Mouse (Mus musculus) kidney, adult 2 months (tissue): ENCODE measurements around the gene Rnf186.

Experiments
- CTCF ChIP-seq: fragments of 200-500 bp; conservative IDR thresholded peaks from 2 replicates; pipeline ENCODE4 v1.5.1; 2011; ENCODE audit warnings: low read depth, mild to moderate bottlenecking, control low read depth, low read length, moderate library complexity, mixed read lengths; ENCODE audit not compliant: insufficient read depth, insufficient read length
- POLR2A ChIP-seq: fragments of 200-500 bp; IDR thresholded peaks from one replicate; pipeline ENCODE4 v1.6.1; 2011; ENCODE audit warnings: low read depth, low read length, control low read depth

DNA sequence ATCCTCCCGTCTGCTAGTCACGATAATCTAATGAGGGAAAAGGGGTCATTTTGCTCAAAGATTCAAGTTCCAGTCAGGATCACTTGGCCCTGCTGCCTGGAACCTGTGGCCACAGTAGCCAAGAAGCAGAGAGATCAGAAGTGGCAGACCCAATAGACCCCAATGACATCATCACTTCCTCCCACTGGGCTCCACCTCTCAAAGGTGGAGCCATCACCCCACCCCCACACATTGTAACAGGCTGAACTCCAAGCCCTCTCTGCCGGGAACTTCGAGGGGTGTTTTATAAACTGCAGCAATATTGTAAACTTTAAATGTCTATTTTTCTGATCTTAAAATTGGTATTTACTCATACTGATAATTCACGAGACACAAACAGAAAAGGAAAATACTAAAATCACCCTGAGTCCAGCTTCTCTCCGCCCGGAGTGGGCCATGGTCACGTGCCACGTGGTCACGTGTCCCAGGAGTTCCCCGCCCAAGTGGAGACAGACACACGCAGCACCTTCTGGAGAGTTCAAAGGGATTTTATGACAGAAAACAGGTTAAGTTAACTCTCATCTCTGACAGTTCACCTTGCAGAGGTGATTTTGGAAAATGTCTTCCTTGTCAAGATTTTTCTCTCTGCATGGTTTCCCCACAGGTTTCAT is 14.0 kb downstream of the Rnf186 start:
- TF ChIP-seq POLR2A (no peak), CTCF (no peak)
